Mouse (Mus musculus) liver, postnatal 0 days (tissue): ENCODE data around the gene Rpf1.

ENCODE experiments used
- CTCF ChIP-seq: sonication (generic); IDR thresholded peaks from 2 replicates; pipeline ENCODE4 v1.5.1; 2016; ENCODE audit warnings: antibody characterized with exemption, low read depth
- EP300 ChIP-seq: IDR thresholded peaks from 2 replicates; pipeline ENCODE4 v1.6.1; 2016; ENCODE audit warnings: antibody characterized with exemption, low read depth, mild to moderate bottlenecking

- TF ChIP-seq CTCF: no peak
- no peak; the same call in 1 of the 2 replicates for TF ChIP-seq EP300
These were observed 407 bp upstream of the Rpf1 start for GRCm38 (mm10) chr3:146521652-146522020.
